In genomic region chr5:64366113-64366512, GRCm38 (mm10) we compare ENCODE assay signal across 28 mouse cellular contexts.
A peak's percentile ranks its signal among the peaks of the same experiment; 100 is the strongest.
DNase-seq lines count a peak whose midpoint lies in the region; ATAC-seq and TF ChIP-seq lines count a peak whose summit lies in the region.
"Had no signal": no experiment of that assay in that cellular context is flagged by ENCODE, and none has a peak within 500 bp of the region (broad histone marks: within the 10 kb centered on the region; RNA-seq: fewer than 3 reads in every experiment).

No protein-coding gene starts in this region.

- no peaks in the 10 kb centered on the region for H3K9me3 ChIP-seq in stomach, embryonic 15.5 days
- H3K9me3 ChIP-seq: heart, embryonic 13.5 days; hindbrain, embryonic 10.5 days; hindbrain, embryonic 15.5 days; limb, embryonic 13.5 days; liver, embryonic 12.5 days; midbrain, embryonic 10.5 days; midbrain, embryonic 15.5 days had no signal

- WGBS in stomach, embryonic 15.5 days = 73% methylated on average over 9 of the region's 9 CpGs

- intact Hi-C loops in left cerebral cortex, adult 2 months (cut with DNase I) = no loop called here

- no peak for ATAC-seq in stomach, embryonic 15.5 days (ENCODE audit: insufficient read depth, low FRiP score, low read depth)
- ATAC-seq: forebrain, embryonic 16.5 days; inflammation-experienced regulatory T-cells, adult 6 months; liver, embryonic 12.5 days; liver, postnatal 0 days; midbrain, embryonic 15.5 days; Patski had no signal

- H3K36me3 ChIP-seq in stomach, embryonic 15.5 days = no peaks in the 10 kb centered on the region
- H3K36me3 ChIP-seq: embryonic facial prominence, embryonic 13.5 days; heart, embryonic 13.5 days; hindbrain, embryonic 10.5 days; hindbrain, embryonic 15.5 days; limb, embryonic 13.5 days; liver, embryonic 12.5 days; midbrain, embryonic 10.5 days; midbrain, embryonic 15.5 days had no signal

- DNase-seq in heart, adult 11 months = peak; percentile 95
- no peak for DNase-seq in heart, postnatal 4 days
- no peak for DNase-seq in left cerebral cortex, adult 2 months (ENCODE audit: extremely low spot score in 1 of 2, low spot score in 2 of 2)
- DNase-seq in left cerebral cortex, adult 11 months (ENCODE audit: low spot score) = no peak
- DNase-seq in ovary, postnatal 10 days (ENCODE audit: low spot score) = no peak
- DNase-seq: adrenal gland, postnatal 10 days; cerebellum, adult 11-12 months; cerebellum, adult 9-11 months; embryo, embryonic 11 days; heart, postnatal 10 days; kidney, adult 18-20 months; liver, postnatal 0 days; retina, postnatal 1 day; right cerebral cortex, postnatal 14 days had no signal

- peaks cover 34% of the 10 kb centered on the region for H3K4me1 ChIP-seq in brown adipose tissue, adult 24 weeks (ENCODE audit: control insufficient read depth, insufficient read depth, insufficient read length, low read length)
- peaks cover 29% of the 10 kb centered on the region for H3K4me1 ChIP-seq in stomach, embryonic 15.5 days

- no peak overlapping the region for H3K4me2 ChIP-seq in stomach, embryonic 15.5 days
- H3K4me2 ChIP-seq: embryonic facial prominence, embryonic 13.5 days; heart, embryonic 13.5 days; hindbrain, embryonic 15.5 days; limb, embryonic 13.5 days; liver, embryonic 12.5 days; midbrain, embryonic 15.5 days had no signal

- H3K27ac ChIP-seq in left cerebral cortex, adult 2 months = peak overlapping the region; percentile 1; the same call in 1 of the 2 replicates
- H3K27ac ChIP-seq in brown adipose tissue, adult 24 weeks (replicated peaks; ENCODE audit: low read depth, low read length) = peak overlapping the region; percentile 6; the same call in 1 of the 2 replicates
- H3K27ac ChIP-seq in stomach, embryonic 15.5 days = peak overlapping the region; percentile 77
- H3K27ac ChIP-seq: hindbrain, embryonic 10.5 days; hindbrain, embryonic 15.5 days; liver, embryonic 12.5 days; midbrain, embryonic 10.5 days; midbrain, embryonic 15.5 days had no signal

- no peak overlapping the region for H3K4me3 ChIP-seq in left cerebral cortex, adult 2 months
- H3K4me3 ChIP-seq in brown adipose tissue, adult 24 weeks (ENCODE audit: insufficient read depth, low read depth, low read length) = no peak overlapping the region
- no peak overlapping the region for H3K4me3 ChIP-seq in stomach, embryonic 15.5 days (replicated peaks)
- H3K4me3 ChIP-seq: embryonic facial prominence, embryonic 13.5 days; erythroblast, embryonic 14.5 days; heart, embryonic 13.5 days; hindbrain, embryonic 10.5 days; hindbrain, embryonic 15.5 days; limb, embryonic 13.5 days; liver, embryonic 12.5 days; midbrain, embryonic 10.5 days; midbrain, embryonic 15.5 days had no signal

- H3K9ac ChIP-seq in stomach, embryonic 15.5 days = no peak overlapping the region
- H3K9ac ChIP-seq: embryonic facial prominence, embryonic 13.5 days; heart, embryonic 13.5 days; hindbrain, embryonic 15.5 days; limb, embryonic 13.5 days; liver, embryonic 12.5 days; liver, postnatal 0 days; midbrain, embryonic 15.5 days had no signal

- no peaks in the 10 kb centered on the region for H3K27me3 ChIP-seq in stomach, embryonic 15.5 days (replicated peaks)
- H3K27me3 ChIP-seq: embryonic facial prominence, embryonic 13.5 days; heart, embryonic 13.5 days; hindbrain, embryonic 15.5 days; limb, embryonic 13.5 days; liver, embryonic 12.5 days; midbrain, embryonic 15.5 days; Patski had no signal

- TF ChIP-seq CTCF in left cerebral cortex, adult 2 months (IDR thresholded peaks at IDR 0.05) = no peak

Comparison
In these comparisons a context has a peak if more than half of its experiments do, and no peak if none do; other contexts are left out.
1. H3K27ac ChIP-seq: peak in every context shown above with its lines; median percentile 77 in stomach, embryonic 15.5 days; 6 in brown adipose tissue, adult 24 weeks; 1 in left cerebral cortex, adult 2 months.